Mouse (Mus musculus) C2C12 (cell line): ENCODE measurements at regions not wholly inside any gene's neighbourhood (a gene's known extent, or its start where the extent isn't known, plus 50 kb on each side); places are given as distances from the start of the nearest gene placed in this dataset.

Experiments used
- CEBPB ChIP-seq: IDR thresholded peaks from one replicate; pipeline ENCODE4 v1.6.1; 2011; ENCODE audit warnings: low read depth, mild to moderate bottlenecking, control low read depth, moderate library complexity
- CTCF ChIP-seq: IDR thresholded peaks from one replicate; pipeline ENCODE4 v1.5.1; 2011; ENCODE audit not compliant: control insufficient read depth, insufficient read depth, insufficient read length
- FOSL1 ChIP-seq: IDR thresholded peaks from one replicate; pipeline ENCODE4 v1.8.0; 2011; ENCODE audit warnings: mild to moderate bottlenecking, low read length; ENCODE audit not compliant: poor library complexity, insufficient read depth, severe bottlenecking
- MYOD1 ChIP-seq: IDR thresholded peaks from one replicate; pipeline ENCODE4 v1.6.1; 2011; ENCODE audit warnings: low read depth; ENCODE audit not compliant: control insufficient read depth, insufficient read length

DNA sequence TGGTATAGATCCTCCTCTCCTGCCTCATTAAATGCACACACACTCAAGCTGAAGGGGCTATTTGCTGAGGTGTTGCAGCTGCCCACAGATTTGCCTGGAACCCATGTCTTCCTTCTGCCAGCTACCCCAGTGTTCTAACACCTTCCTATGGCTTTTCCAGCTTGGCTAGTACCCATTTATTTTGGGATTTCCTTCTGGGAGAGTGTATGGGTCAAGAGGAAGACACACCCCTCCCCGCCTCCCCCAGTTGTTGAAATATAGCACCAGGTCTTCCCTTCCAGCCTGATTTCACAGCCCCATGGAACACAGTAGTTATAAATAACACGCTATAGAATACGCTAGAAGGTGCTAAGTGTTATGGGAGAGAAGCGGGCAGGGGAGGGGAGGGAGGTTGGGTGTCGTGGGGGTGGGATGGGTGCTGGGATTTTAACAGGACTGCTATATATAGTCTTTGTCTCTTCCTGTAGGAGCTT lies 57.4 kb downstream of the Gm26897 start:
- no peak for TF ChIP-seq CTCF
- TF ChIP-seq CEBPB = no peak
- TF ChIP-seq MYOD1 = no peak
- TF ChIP-seq FOSL1 = no peak
